Mouse (Mus musculus): Measurements from ENCODE around the gene Zfp638. TPM values are rescaled to one million over a fixed set of nuclear protein-coding genes. Genes with fewer than 3 reads are reported as not detected.
"Not testable (repeated sequence)": the region's sequence is repeated elsewhere in the genome, so short reads cannot be mapped to it uniquely, and the experiment has no call there.

The Zfp638 gene
- polyA plus RNA-seq, 1 experiment: 28.2 TPM

GRCm38 (mm10) chr6:84014961-84015683, 148.2 kb downstream of the Zfp638 start:
- 0 out of 2 replicates have a peak overlapping the region, but pooled peaks have one; percentile 2 for H3K27ac ChIP-seq (replicated peaks; ENCODE audit: low read depth, low read length)
- H3K4me1 ChIP-seq (ENCODE audit: control insufficient read depth, insufficient read depth, insufficient read length, low read length); H3K4me3 ChIP-seq (ENCODE audit: insufficient read depth, low read depth, low read length): not testable (repeated sequence)

GRCm38 (mm10) chr6:84016851-84017250, 149.9 kb downstream of the Zfp638 start:
- Histone ChIP-seq H3K27ac (replicated peaks; ENCODE audit: low read depth, low read length) (no peak overlapping the region), H3K4me3 (ENCODE audit: insufficient read depth, low read depth, low read length) (no peak overlapping the region), H3K4me1 (ENCODE audit: control insufficient read depth, insufficient read depth, insufficient read length, low read length) (peaks cover 7% of the 10 kb centered on the region; the same call in 1 of the 2 replicates)

- H3K4me3 ChIP-seq (ENCODE audit: insufficient read depth, low read depth, low read length): no peak overlapping the region
- H3K4me1 ChIP-seq (ENCODE audit: control insufficient read depth, insufficient read depth, insufficient read length, low read length): peaks cover 7% of the 10 kb centered on the region; the same call in 1 of the 2 replicates
- no peak overlapping the region for H3K27ac ChIP-seq (replicated peaks; ENCODE audit: low read depth, low read length)
These were observed 150.5 kb downstream of the Zfp638 start for GRCm38 (mm10) chr6:84017392-84017791.

- peaks cover 11% of the 10 kb centered on the region; the same call in 1 of the 2 replicates for H3K4me1 ChIP-seq (ENCODE audit: control insufficient read depth, insufficient read depth, insufficient read length, low read length)
- H3K27ac ChIP-seq (replicated peaks; ENCODE audit: low read depth, low read length): peak overlapping the region; percentile 87
- H3K4me3 ChIP-seq (ENCODE audit: insufficient read depth, low read depth, low read length): peak overlapping the region; percentile 69
These were observed 152.1 kb downstream of the Zfp638 start for GRCm38 (mm10) chr6:84018906-84019550.

GRCm38 (mm10) chr6:84020002-84020401, 153.1 kb downstream of the Zfp638 start:
- Histone ChIP-seq H3K4me3 (ENCODE audit: insufficient read depth, low read depth, low read length) (peak overlapping the region; percentile 69), H3K27ac (replicated peaks; ENCODE audit: low read depth, low read length) (peak overlapping the region; percentile 86), H3K4me1 (ENCODE audit: control insufficient read depth, insufficient read depth, insufficient read length, low read length) (peaks cover 11% of the 10 kb centered on the region; the same call in 1 of the 2 replicates)

GRCm38 (mm10) chr6:84021990-84022389, 155.1 kb downstream of the Zfp638 start:
- H3K27ac ChIP-seq (replicated peaks; ENCODE audit: low read depth, low read length): no peak overlapping the region
- peak overlapping the region; percentile 69 for H3K4me3 ChIP-seq (ENCODE audit: insufficient read depth, low read depth, low read length)
- peaks cover 9% of the 10 kb centered on the region; the same call in 1 of the 2 replicates for H3K4me1 ChIP-seq (ENCODE audit: control insufficient read depth, insufficient read depth, insufficient read length, low read length)

- H3K4me3 ChIP-seq (ENCODE audit: insufficient read depth, low read depth, low read length): no peak overlapping the region
These were observed 158.7 kb downstream of the Zfp638 start for GRCm38 (mm10) chr6:84025636-84026035.

GRCm38 (mm10) chr6:84028791-84029190, 161.9 kb downstream of the Zfp638 start:
- Histone ChIP-seq H3K4me1 (ENCODE audit: control insufficient read depth, insufficient read depth, insufficient read length, low read length) (peaks cover 13% of the 10 kb centered on the region; the same call in 1 of the 2 replicates), H3K4me3 (ENCODE audit: insufficient read depth, low read depth, low read length) (no peak overlapping the region), H3K27ac (replicated peaks; ENCODE audit: low read depth, low read length) (peak overlapping the region; percentile 19; the same call in 1 of the 2 replicates)

More at GRCm38 (mm10) chr6:84025636-84026035, 158.7 kb downstream of the Zfp638 start:
- no peak overlapping the region for H3K27ac ChIP-seq (replicated peaks; ENCODE audit: low read depth, low read length)
- peaks cover 14% of the 10 kb centered on the region; the same call in 1 of the 2 replicates for H3K4me1 ChIP-seq (ENCODE audit: control insufficient read depth, insufficient read depth, insufficient read length, low read length)

GRCm38 (mm10) chr6:84029775-84030174, 162.9 kb downstream of the Zfp638 start:
- no peak overlapping the region for H3K4me3 ChIP-seq (ENCODE audit: insufficient read depth, low read depth, low read length)
- no peak overlapping the region for H3K27ac ChIP-seq (replicated peaks; ENCODE audit: low read depth, low read length)
- peaks cover 13% of the 10 kb centered on the region; the same call in 1 of the 2 replicates for H3K4me1 ChIP-seq (ENCODE audit: control insufficient read depth, insufficient read depth, insufficient read length, low read length)

GRCm38 (mm10) chr6:84032516-84032915, 165.6 kb downstream of the Zfp638 start:
- not testable (repeated sequence) for H3K27ac ChIP-seq (replicated peaks; ENCODE audit: low read depth, low read length); H3K4me3 ChIP-seq (ENCODE audit: insufficient read depth, low read depth, low read length)
- peaks cover 12% of the 10 kb centered on the region; the same call in 1 of the 2 replicates for H3K4me1 ChIP-seq (ENCODE audit: control insufficient read depth, insufficient read depth, insufficient read length, low read length)

Other genes starting within 250 kb of the Zfp638 start
- gene Clec4f, start 210.9 kb upstream of the Zfp638 start, polyA plus RNA-seq (2012; ENCODE audit: insufficient read depth, insufficient read length, missing spikeins): not detected in 2 replicates
- gene Cd207, start 189.3 kb upstream of the Zfp638 start, polyA plus RNA-seq (2012; ENCODE audit: insufficient read depth, insufficient read length, missing spikeins): not detected in 2 replicates
- not detected in 2 replicates for gene Vax2, start 155.8 kb upstream of the Zfp638 start, polyA plus RNA-seq (2012; ENCODE audit: insufficient read depth, insufficient read length, missing spikeins)
- not detected in 2 replicates for gene Atp6v1b1, start 124.1 kb upstream of the Zfp638 start, polyA plus RNA-seq (2012; ENCODE audit: insufficient read depth, insufficient read length, missing spikeins)
- not detected in 2 replicates for gene Ankrd53, start 104.5 kb upstream of the Zfp638 start, polyA plus RNA-seq (2012; ENCODE audit: insufficient read depth, insufficient read length, missing spikeins)
- gene Tex261, start 91.3 kb upstream of the Zfp638 start, polyA plus RNA-seq (2012; ENCODE audit: insufficient read depth, insufficient read length, missing spikeins): 41.1 and 53.2 TPM in 2 replicates
- 15.3 and 26.6 TPM in 2 replicates for gene Nagk, start 72.1 kb upstream of the Zfp638 start, polyA plus RNA-seq (2012; ENCODE audit: insufficient read depth, insufficient read length, missing spikeins)
- 15.6 and 17.2 TPM in 2 replicates for gene Paip2b, start 35.4 kb upstream of the Zfp638 start, polyA plus RNA-seq (2012; ENCODE audit: insufficient read depth, insufficient read length, missing spikeins)
- 13.8 and 22.9 TPM in 2 replicates for gene Dysf, start 141.5 kb downstream of the Zfp638 start, polyA plus RNA-seq (2012; ENCODE audit: insufficient read depth, insufficient read length, missing spikeins)